Mouse (Mus musculus) myocyte (in vitro differentiated cells): ENCODE data around the gene Fndc9.

Experiments used
- E2F4 ChIP-seq: IDR thresholded peaks from one replicate; pipeline ENCODE4 v1.6.1; 2011; ENCODE audit warnings: mild to moderate bottlenecking, control low read depth, moderate library complexity; ENCODE audit not compliant: insufficient read depth
- POLR2A ChIP-seq: IDR thresholded peaks from one replicate; pipeline ENCODE4 v1.6.1; 2011; ENCODE audit warnings: low read depth, mild to moderate bottlenecking, control low read depth, moderate library complexity; ENCODE audit not compliant: insufficient read length

DNA sequence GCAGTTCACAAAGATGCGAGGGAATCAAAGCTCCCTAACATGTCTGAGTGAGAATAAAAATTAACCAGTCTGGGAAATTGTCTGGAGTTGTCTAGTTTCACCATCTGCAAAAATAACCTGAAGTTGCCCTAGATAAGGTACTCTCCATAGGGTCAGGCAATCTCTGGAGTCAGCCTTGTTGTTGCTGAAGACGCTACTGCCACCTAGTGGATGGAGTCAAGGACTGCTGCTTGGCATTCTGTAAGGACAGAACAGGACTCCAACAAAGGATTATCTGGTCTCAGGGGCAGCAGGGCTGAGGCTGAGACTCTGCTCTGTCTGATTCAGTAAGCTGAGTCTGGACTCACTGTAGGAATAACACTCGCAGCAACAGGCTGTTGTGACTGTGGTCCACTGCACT lies 20.0 kb upstream of the Fndc9 start:
- TF ChIP-seq E2F4: no peak
- no peak for TF ChIP-seq POLR2A
